Mouse (Mus musculus) erythroblast, embryonic 14.5 days (primary cell): ENCODE results near the gene Plek2.

Experiments used
- GATA1 ChIP-seq: IDR thresholded peaks from 2 replicates; pipeline ENCODE4 v1.6.1; 2012; ENCODE audit warnings: low read length, inconsistent platforms, mixed read lengths
- TAL1 ChIP-seq: IDR thresholded peaks from 3 replicates; pipeline ENCODE4 v1.6.1; 2012; ENCODE audit warnings: low read length, inconsistent platforms, mixed read lengths

GRCm38 (mm10) chr12:78874581-78874980, 32.2 kb downstream of the Plek2 start:
- TF ChIP-seq TAL1 = no peak
- TF ChIP-seq GATA1 = no peak
